Mouse (Mus musculus) left cerebral cortex, adult 2 months (tissue): ENCODE measurements around the gene Ttll4. TPM values are rescaled to one million over a fixed set of nuclear protein-coding genes. Genes with fewer than 3 reads are reported as not detected.
A peak's percentile ranks its signal among the peaks of the same experiment; 100 is the strongest.

ENCODE experiments used
- DNase-seq, 2 experiments: peaks; one replicate each; pipeline ENCODE4 v3.0.0; 2021 to 2022; ENCODE audit warnings: low spot score in 2 of 2, mixed read lengths in 1 of 2; ENCODE audit errors: extremely low spot score in 1 of 2
- H3K27ac ChIP-seq: fragments of 200-600 bp; 2 replicates; pipeline ENCODE4 v1.8.1; 2022
- H3K4me3 ChIP-seq: fragments of 200-600 bp; 2 replicates; pipeline ENCODE4 v1.8.1; 2022
- CTCF ChIP-seq: fragments of 200-600 bp; IDR thresholded peaks from 2 replicates; pipeline ENCODE4 v1.8.1; 2022; ENCODE audit warnings: antibody characterized with exemption, mild to moderate bottlenecking, moderate library complexity
- intact Hi-C: fragments of 180-260 bp; cut with DNase I; formaldehyde crosslinking; loops from one replicate; pipeline ENCODE4 v1.15.1; 2025
- total RNA-seq, 2 experiments: library from RNA; stranded (reverse); gene quantifications; 2 replicates each; pipeline ENCODE4 v1.2.3; 2021

Gene Ttll4
- total RNA-seq, 2 experiments from 2014 or later: 22.1 to 24.1 TPM

GRCm38 (mm10) chr1:74736977-74737376 lies 75.4 kb downstream of the Ttll4 start:
- no peak for TF ChIP-seq CTCF
- H3K4me3 ChIP-seq: no peak overlapping the region
- no peak for DNase-seq
- H3K27ac ChIP-seq: no peak overlapping the region
- intact Hi-C loops: no loop called here

GRCm38 (mm10) chr1:74737500-74737899 lies 76.0 kb downstream of the Ttll4 start:
- Histone ChIP-seq H3K4me3 (no peak overlapping the region), H3K27ac (no peak overlapping the region)
- intact Hi-C loops: no loop called here
- no peak for TF ChIP-seq CTCF
- DNase-seq: no peak

GRCm38 (mm10) chr1:74740846-74741245 lies 79.3 kb downstream of the Ttll4 start:
- Histone ChIP-seq H3K4me3 (no peak overlapping the region), H3K27ac (no peak overlapping the region)
- intact Hi-C loops: no loop called here
- no peak for DNase-seq
- TF ChIP-seq CTCF: no peak

GRCm38 (mm10) chr1:74747335-74747734 lies 85.8 kb downstream of the Ttll4 start:
- TF ChIP-seq CTCF: no peak
- Histone ChIP-seq H3K4me3 (no peak overlapping the region), H3K27ac (no peak overlapping the region)
- intact Hi-C loops: no loop called here
- no peak for DNase-seq

GRCm38 (mm10) chr1:74748643-74749271 lies 87.2 kb downstream of the Ttll4 start, which contains the start of gene Prkag3:
Gene Prkag3, minus strand, starts transcription at chr1:74749221.
- DNase-seq: peak in 1 of 2 experiments; percentile 26
- Histone ChIP-seq H3K4me3 (peak within 1 kb of the TSS; percentile 13; the same call in 1 of the 2 replicates), H3K27ac (no peak within 1 kb of the TSS)
- TF ChIP-seq CTCF: peak; percentile 58
- intact Hi-C loops: no loop called here

- no peak overlapping the region for H3K4me3 ChIP-seq
- no peak overlapping the region for H3K27ac ChIP-seq
- no peak for TF ChIP-seq CTCF
- DNase-seq: no peak
- intact Hi-C loops: no loop called here
Observed at GRCm38 (mm10) chr1:74749301-74749700, 87.8 kb downstream of the Ttll4 start.

GRCm38 (mm10) chr1:74750683-74751082 lies 89.1 kb downstream of the Ttll4 start:
- intact Hi-C loops: no loop called here
- H3K27ac ChIP-seq: no peak overlapping the region
- no peak for TF ChIP-seq CTCF
- H3K4me3 ChIP-seq: no peak overlapping the region
- no peak for DNase-seq

- Histone ChIP-seq H3K4me3 (no peak overlapping the region), H3K27ac (no peak overlapping the region)
- intact Hi-C loops: no loop called here
- TF ChIP-seq CTCF: no peak
- no peak for DNase-seq
Observed at GRCm38 (mm10) chr1:74752150-74752549, 90.6 kb downstream of the Ttll4 start.

GRCm38 (mm10) chr1:74752833-74753232 lies 91.3 kb downstream of the Ttll4 start:
- intact Hi-C loops: no loop called here
- no peak for DNase-seq
- H3K4me3 ChIP-seq: no peak overlapping the region
- no peak for TF ChIP-seq CTCF
- no peak overlapping the region for H3K27ac ChIP-seq

Other genes with a start within 250 kb of the Ttll4 start
- 10 to 100 TPM; 26.6 to 27.0 TPM for gene Cnot9, start 155.7 kb upstream of the Ttll4 start, total RNA-seq
- gene Plcd4, start 118.9 kb upstream of the Ttll4 start, total RNA-seq: 10 to 100 TPM; 16.0 to 16.7 TPM
- gene Usp37, start 117.5 kb upstream of the Ttll4 start, total RNA-seq: 10 to 100 TPM; 27.9 to 30.7 TPM
- gene Zfp142, start 73.5 kb upstream of the Ttll4 start, total RNA-seq: 10 to 100 TPM; 36.1 to 36.7 TPM
- gene Bcs1l, start 73.5 kb upstream of the Ttll4 start, total RNA-seq: 10 to 100 TPM; 22.9 to 23.7 TPM
- 10 to 100 TPM; 64.1 to 71.2 TPM for gene Rnf25, start 60.3 kb upstream of the Ttll4 start, total RNA-seq
- gene Stk36, start 60.3 kb upstream of the Ttll4 start, total RNA-seq: 1 to 10 TPM; 6.0 to 8.7 TPM
- gene Cyp27a1, start 51.8 kb downstream of the Ttll4 start, total RNA-seq: 1 to 10 TPM; 1.7 to 4.5 TPM
- not detected for gene Prkag3, start 87.5 kb downstream of the Ttll4 start, total RNA-seq
- 1 to 10 TPM; 2.1 to 4.7 TPM for gene Wnt6, start 110.1 kb downstream of the Ttll4 start, total RNA-seq
- 10 to 100 TPM; 15.0 to 18.2 TPM for gene Wnt10a, start 129.8 kb downstream of the Ttll4 start, total RNA-seq
- gene Cdk5r2, start 193.2 kb downstream of the Ttll4 start, total RNA-seq: 100 to 1,000 TPM; 365 to 389 TPM
- gene Fev, start 223.7 kb downstream of the Ttll4 start, total RNA-seq: not detected
- gene Cryba2, start 231.4 kb downstream of the Ttll4 start, total RNA-seq: not detected